Mouse (Mus musculus) G1E (cell line): ENCODE measurements around the gene Gm9573.

ENCODE experiments used
- CTCF ChIP-seq: IDR thresholded peaks from 2 replicates; pipeline ENCODE4 v1.5.1; 2012; ENCODE audit warnings: low read depth, low read length, inconsistent platforms, mixed read lengths
- GATA1 ChIP-seq: IDR thresholded peaks from 2 replicates; pipeline ENCODE4 v1.6.1; 2012; ENCODE audit warnings: borderline replicate concordance, low read length, inconsistent platforms, mixed read lengths
- GATA2 ChIP-seq: IDR thresholded peaks from 2 replicates; pipeline ENCODE4 v1.6.1; 2012; ENCODE audit warnings: low read depth, low read length, inconsistent platforms, borderline replicate concordance
- POLR2AphosphoS5 ChIP-seq: IDR thresholded peaks from 2 replicates; pipeline ENCODE4 v1.6.1; 2012; ENCODE audit warnings: low read depth, low read length, inconsistent platforms; ENCODE audit not compliant: insufficient replicate concordance
- TAL1 ChIP-seq: conservative IDR thresholded peaks from 2 replicates; pipeline ENCODE4 v1.6.1; 2012; ENCODE audit warnings: low read depth, low read length, inconsistent platforms, mixed read lengths

DNA sequence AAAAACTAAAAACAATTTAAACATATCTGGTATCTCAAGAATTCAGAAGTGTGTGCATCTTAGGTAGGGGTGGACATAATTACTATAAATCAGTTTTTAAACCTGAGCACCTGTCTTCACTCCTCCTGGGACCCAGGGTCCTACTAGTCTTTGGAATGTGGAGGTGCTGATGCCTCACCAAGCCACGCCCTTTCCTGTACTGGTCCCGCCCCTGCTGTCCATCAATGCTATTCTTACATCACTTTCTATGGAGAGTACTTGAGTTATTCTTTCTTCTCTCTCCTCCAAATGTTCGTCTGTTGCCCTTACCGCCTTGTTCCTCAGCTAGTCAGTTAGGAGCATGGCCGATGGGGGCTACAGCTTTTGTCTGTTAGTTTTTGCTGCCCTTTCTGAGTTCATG lies 9.9 kb upstream of the Gm9573 start:
- TF ChIP-seq CTCF (no peak), GATA1 (no peak), POLR2AphosphoS5 (no peak), GATA2 (no peak), TAL1 (no peak)
